Mouse (Mus musculus) heart, embryonic 10.5 days (tissue): ENCODE results near the gene Ap5s1. TPM values are rescaled to one million over a fixed set of nuclear protein-coding genes. Genes with fewer than 3 reads are reported as not detected.

Experiments
- DNase-seq: peaks from one replicate; pipeline ENCODE4 v3.0.0-alpha.2; 2017; ENCODE audit warnings: low spot score
- H3K27ac ChIP-seq: fragments of 300-500 bp; sonication (generic); 2 replicates; pipeline ENCODE4 v1.5.1; 2016; ENCODE audit warnings: mild to moderate bottlenecking
- H3K27me3 ChIP-seq: fragments of 300-500 bp; sonication (generic); 2 replicates; pipeline ENCODE4 v1.6.1; 2016; ENCODE audit warnings: mild to moderate bottlenecking; ENCODE audit not compliant: poor library complexity, insufficient read depth, severe bottlenecking
- H3K36me3 ChIP-seq: fragments of 300-500 bp; sonication (generic); 2 replicates; pipeline ENCODE4 v1.6.1; 2016; ENCODE audit warnings: mild to moderate bottlenecking, moderate library complexity
- H3K4me1 ChIP-seq: fragments of 300-500 bp; sonication (generic); 2 replicates; pipeline ENCODE4 v1.6.1; 2016; ENCODE audit warnings: mild to moderate bottlenecking
- H3K4me3 ChIP-seq: fragments of 300-500 bp; sonication (generic); 2 replicates; pipeline ENCODE4 v1.5.1; 2016; ENCODE audit warnings: mild to moderate bottlenecking, moderate library complexity
- H3K9me3 ChIP-seq: fragments of 300-500 bp; sonication (generic); 2 replicates; pipeline ENCODE4 v1.6.1; 2016; ENCODE audit warnings: mild to moderate bottlenecking, moderate library complexity
- WGBS: fragments of 180-500 bp; shearing (Covaris S2); methylation state at CpG from one replicate; pipeline ENCODE4 v1.1.7; 2016; 5-methylcytosine and 5-hydroxymethylcytosine counted together
- polyA plus RNA-seq: library from polyadenylated mRNA; unstranded; fragments of >200 nt; fragmentation: Nextera tagmentation; extraction: Ambion mirVana; gene quantifications from 2 replicates; pipeline ENCODE4 v1.2.1, GENCODE M21; 2016

The Ap5s1 gene
- polyA plus RNA-seq, 1 experiment from 2014 or later: 23.6 TPM

- H3K36me3 ChIP-seq: peaks cover 6% of the 10 kb centered on the region; the same call in 1 of the 2 replicates
- WGBS: 14% methylated on average over 29 of the region's 29 CpGs
- peaks cover 34% of the 10 kb centered on the region for H3K4me1 ChIP-seq
- H3K4me3 ChIP-seq: peak within 1 kb of the TSS; percentile 73
- no peaks in the 10 kb centered on the region for H3K9me3 ChIP-seq
- peak within 1 kb of the TSS; percentile 90 for H3K27ac ChIP-seq
- DNase-seq: peak; percentile 99
- H3K27me3 ChIP-seq: no peaks in the 10 kb centered on the region
These were observed 26.6 kb downstream of the Ap5s1 start, which contains the start of gene Mavs for GRCm38 (mm10) chr2:131233307-131234126. Gene Mavs, plus strand, starts transcription at chr2:131234063.

GRCm38 (mm10) chr2:131234127-131234650, 27.3 kb downstream of the Ap5s1 start:
- no peaks in the 10 kb centered on the region for H3K9me3 ChIP-seq
- no peaks in the 10 kb centered on the region for H3K27me3 ChIP-seq
- peaks cover 12% of the 10 kb centered on the region; the same call in 1 of the 2 replicates for H3K36me3 ChIP-seq
- H3K27ac ChIP-seq: peak overlapping the region; percentile 90
- H3K4me1 ChIP-seq: peaks cover 34% of the 10 kb centered on the region
- DNase-seq: no peak
- peak overlapping the region; percentile 73 for H3K4me3 ChIP-seq
- 17% methylated on average over 28 of the region's 28 CpGs for WGBS

- DNase-seq: no peak
- H3K27me3 ChIP-seq: no peaks in the 10 kb centered on the region
- peak overlapping the region; percentile 73 for H3K4me3 ChIP-seq
- 0 out of 2 replicates have a peak overlapping the region, but pooled peaks have one; percentile 90 for H3K27ac ChIP-seq
- peaks cover 21% of the 10 kb centered on the region for H3K36me3 ChIP-seq
- no peaks in the 10 kb centered on the region for H3K9me3 ChIP-seq
- 74% methylated on average over 7 of the region's 7 CpGs for WGBS
- peaks cover 34% of the 10 kb centered on the region for H3K4me1 ChIP-seq
These were observed 28.2 kb downstream of the Ap5s1 start for GRCm38 (mm10) chr2:131234970-131235635.

- Histone ChIP-seq H3K4me1 (no peaks in the 10 kb centered on the region), H3K9me3 (no peaks in the 10 kb centered on the region), H3K27ac (no peak overlapping the region), H3K27me3 (no peaks in the 10 kb centered on the region), H3K4me3 (no peak overlapping the region), H3K36me3 (peaks cover 92% of the 10 kb centered on the region)
- no peak for DNase-seq
These were observed 35.3 kb downstream of the Ap5s1 start for GRCm38 (mm10) chr2:131242180-131242579.

- H3K9me3 ChIP-seq: no peaks in the 10 kb centered on the region
- H3K4me1 ChIP-seq: no peaks in the 10 kb centered on the region
- H3K27ac ChIP-seq: no peak overlapping the region
- H3K36me3 ChIP-seq: peaks cover 94% of the 10 kb centered on the region
- no peak for DNase-seq
- H3K4me3 ChIP-seq: no peak overlapping the region
- no peaks in the 10 kb centered on the region for H3K27me3 ChIP-seq
- WGBS: 52% methylated on average over 7 of the region's 7 CpGs
These were observed 36.1 kb downstream of the Ap5s1 start for GRCm38 (mm10) chr2:131242929-131243328.

- whole genome bisulfite sequencing: 11% methylated on average over 7 of the region's 7 CpGs
- H3K4me1 ChIP-seq: peaks cover 19% of the 10 kb centered on the region
- peak; percentile 84 for DNase-seq
- no peaks in the 10 kb centered on the region for H3K27me3 ChIP-seq
- H3K27ac ChIP-seq: peak overlapping the region; percentile 66
- H3K9me3 ChIP-seq: no peaks in the 10 kb centered on the region
- H3K36me3 ChIP-seq: 0 out of 2 replicates have a peak, but pooled peaks cover 3% of the 10 kb centered on the region
- no peak overlapping the region for H3K4me3 ChIP-seq
These were observed 46.9 kb downstream of the Ap5s1 start for GRCm38 (mm10) chr2:131253681-131254328.

- no peaks in the 10 kb centered on the region for H3K27me3 ChIP-seq
- 73% methylated on average over 2 of the region's 2 CpGs for WGBS
- peaks cover 19% of the 10 kb centered on the region for H3K4me1 ChIP-seq
- no peak overlapping the region for H3K4me3 ChIP-seq
- peak overlapping the region; percentile 66 for H3K27ac ChIP-seq
- H3K36me3 ChIP-seq: 0 out of 2 replicates have a peak, but pooled peaks cover under 1% of the 10 kb centered on the region
- DNase-seq: no peak
- H3K9me3 ChIP-seq: no peaks in the 10 kb centered on the region
These were observed 47.4 kb downstream of the Ap5s1 start for GRCm38 (mm10) chr2:131254329-131254713.

GRCm38 (mm10) chr2:131255738-131256137, 48.9 kb downstream of the Ap5s1 start:
- peak; percentile 81 for DNase-seq
- WGBS: 64% methylated on average over 3 of the region's 3 CpGs
- H3K4me1 ChIP-seq: peaks cover 27% of the 10 kb centered on the region
- H3K27ac ChIP-seq: no peak overlapping the region
- H3K27me3 ChIP-seq: no peaks in the 10 kb centered on the region
- no peaks in the 10 kb centered on the region for H3K36me3 ChIP-seq
- H3K4me3 ChIP-seq: no peak overlapping the region
- H3K9me3 ChIP-seq: no peaks in the 10 kb centered on the region

GRCm38 (mm10) chr2:131258693-131259092, 51.8 kb downstream of the Ap5s1 start:
- no peaks in the 10 kb centered on the region for H3K9me3 ChIP-seq
- 86% methylated on average over 8 of the region's 8 CpGs for WGBS
- H3K27ac ChIP-seq: no peak overlapping the region
- H3K27me3 ChIP-seq: no peaks in the 10 kb centered on the region
- no peak for DNase-seq
- H3K4me1 ChIP-seq: peaks cover 31% of the 10 kb centered on the region
- H3K4me3 ChIP-seq: no peak overlapping the region
- no peaks in the 10 kb centered on the region for H3K36me3 ChIP-seq

GRCm38 (mm10) chr2:131260544-131261307, 53.8 kb downstream of the Ap5s1 start:
- Histone ChIP-seq H3K27me3 (no peaks in the 10 kb centered on the region), H3K27ac (peak overlapping the region; percentile 99), H3K4me3 (peak overlapping the region; percentile 31; the same call in 1 of the 2 replicates), H3K9me3 (no peaks in the 10 kb centered on the region), H3K4me1 (peaks cover 37% of the 10 kb centered on the region), H3K36me3 (no peaks in the 10 kb centered on the region)
- 28% methylated on average over 9 of the region's 9 CpGs for WGBS
- DNase-seq: peak; percentile 78

- Histone ChIP-seq H3K36me3 (no peaks in the 10 kb centered on the region), H3K9me3 (no peaks in the 10 kb centered on the region), H3K4me1 (peaks cover 37% of the 10 kb centered on the region), H3K4me3 (peak overlapping the region; percentile 87), H3K27ac (peak overlapping the region; percentile 99), H3K27me3 (no peaks in the 10 kb centered on the region)
- WGBS: 5% methylated on average over 10 of the region's 10 CpGs
- no peak for DNase-seq
These were observed 54.8 kb downstream of the Ap5s1 start for GRCm38 (mm10) chr2:131261481-131262212.
